Mouse (Mus musculus): Measurements from ENCODE around the gene Exoc6b. TPM values are rescaled to one million over a fixed set of nuclear protein-coding genes. Genes with fewer than 3 reads are reported as not detected.

Gene Exoc6b
- polyA plus RNA-seq, 1 experiment: 0.70 TPM

DNA sequence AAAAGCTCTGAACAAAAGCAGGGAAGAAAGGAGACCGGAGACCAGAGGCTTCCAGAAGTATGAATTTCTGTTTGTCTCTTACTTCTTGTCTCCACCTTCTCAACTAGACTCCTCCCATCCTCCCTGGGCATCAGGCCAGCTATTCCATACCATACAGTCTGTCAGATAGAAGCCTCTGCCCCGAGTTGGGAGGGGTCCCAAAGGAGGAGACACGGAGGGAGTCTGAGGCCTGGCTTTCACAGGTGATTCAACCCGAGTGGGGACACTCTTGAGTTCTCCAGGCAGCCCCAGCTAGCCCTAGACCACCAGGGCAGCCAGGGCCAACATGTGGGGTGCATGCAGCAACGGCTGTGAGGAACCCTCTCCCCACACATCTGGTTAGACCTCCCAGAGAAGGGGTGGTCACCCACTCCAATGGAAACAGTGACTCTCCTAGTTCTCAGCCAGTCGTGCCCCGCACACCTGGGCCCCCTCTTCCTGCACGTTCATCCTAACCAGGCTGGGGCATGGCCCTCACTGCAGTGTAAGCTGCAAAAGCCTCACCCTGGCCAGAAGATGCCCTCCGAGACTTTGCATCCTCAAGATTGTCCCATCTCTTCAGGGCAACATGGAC, 487.4 kb downstream of the Exoc6b start:
- no peak for TF ChIP-seq GATA1 (IDR thresholded peaks at IDR 0.05; ENCODE audit: low read length)

- no peak for TF ChIP-seq GATA1 (IDR thresholded peaks at IDR 0.05; ENCODE audit: low read length)
Measured at GRCm38 (mm10) chr6:84580979-84581832, 488.1 kb downstream of the Exoc6b start.

- no peak for TF ChIP-seq GATA1 (IDR thresholded peaks at IDR 0.05; ENCODE audit: low read length)
Measured at GRCm38 (mm10) chr6:84579508-84579907, 489.8 kb downstream of the Exoc6b start.

DNA sequence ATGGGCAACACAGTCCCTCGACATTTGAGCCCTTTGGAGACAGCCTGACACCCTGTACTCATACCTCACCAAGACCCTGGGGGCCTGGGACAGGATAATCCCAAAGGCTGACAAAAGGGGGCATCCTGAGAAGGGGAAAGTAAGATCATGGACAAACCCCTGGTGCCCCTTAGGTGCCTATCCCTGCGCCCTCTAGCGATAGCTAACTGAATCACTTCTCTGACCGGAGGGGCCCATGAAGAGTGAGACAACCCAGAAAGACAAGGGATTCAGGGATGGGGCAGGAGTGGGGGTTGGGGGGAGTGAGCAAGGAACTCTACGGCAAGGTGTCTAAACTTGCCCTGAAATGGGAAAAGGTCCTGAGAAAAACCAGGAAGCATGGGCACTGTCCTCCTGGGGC, 490.4 kb downstream of the Exoc6b start:
- TF ChIP-seq GATA1 (IDR thresholded peaks at IDR 0.05; ENCODE audit: low read length): no peak

DNA sequence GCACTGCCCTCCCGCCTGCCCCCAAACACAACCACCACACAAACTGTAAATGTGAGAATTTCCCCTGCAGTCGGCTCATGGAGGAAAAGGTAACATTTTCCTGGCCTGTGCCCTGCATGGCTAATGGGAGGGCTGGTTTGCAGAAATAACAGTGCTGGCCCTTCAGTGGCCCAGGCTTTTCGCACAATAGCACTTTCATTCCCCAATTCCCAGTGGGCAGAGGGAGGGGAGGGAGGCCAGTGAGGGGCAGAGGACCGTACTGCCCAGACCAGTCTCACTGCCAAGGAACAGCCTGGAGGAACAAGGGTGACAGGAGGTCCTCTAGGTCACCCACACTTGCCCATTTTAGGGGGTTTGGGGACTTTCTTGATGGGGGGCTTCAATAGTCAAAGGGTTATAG, 491.4 kb downstream of the Exoc6b start:
- no peak for TF ChIP-seq GATA1 (IDR thresholded peaks at IDR 0.05; ENCODE audit: low read length)

GRCm38 (mm10) chr6:84573905-84574660, 495.2 kb downstream of the Exoc6b start:
- TF ChIP-seq GATA1 (IDR thresholded peaks at IDR 0.05; ENCODE audit: low read length): no peak

GRCm38 (mm10) chr6:84570039-84570438, 499.3 kb downstream of the Exoc6b start:
- TF ChIP-seq GATA1 (IDR thresholded peaks at IDR 0.05; ENCODE audit: low read length): no peak

GRCm38 (mm10) chr6:84569590-84569989, 499.7 kb downstream of the Exoc6b start:
- no peak for TF ChIP-seq GATA1 (IDR thresholded peaks at IDR 0.05; ENCODE audit: low read length)

DNA sequence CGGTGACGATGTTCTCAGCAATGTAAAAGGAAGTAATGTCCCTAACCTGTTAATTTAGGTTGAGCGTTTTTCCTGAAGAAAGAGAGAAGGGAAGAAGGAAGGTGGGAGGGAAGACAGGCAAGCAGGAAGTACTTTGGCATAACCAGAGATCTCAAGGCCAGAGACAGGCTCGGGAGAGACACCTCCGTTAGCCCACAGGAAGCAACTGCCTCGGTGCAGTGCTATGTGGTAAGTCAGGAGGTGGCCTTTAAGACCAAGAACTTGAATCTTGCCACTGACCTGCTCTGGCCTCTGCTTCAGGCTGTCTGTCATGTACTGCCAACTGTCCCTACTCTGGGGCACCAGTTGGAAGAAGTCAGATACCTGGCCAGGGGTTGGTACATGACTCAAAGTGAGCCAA, 500.4 kb downstream of the Exoc6b start:
- no peak for TF ChIP-seq GATA1 (IDR thresholded peaks at IDR 0.05; ENCODE audit: low read length)

Other genes starting within 250 kb of the Exoc6b start
- 53.8 and 59.8 TPM in 2 replicates for gene Spr, start 68.3 kb upstream of the Exoc6b start, polyA plus RNA-seq (2012)
- not detected in 2 replicates for gene Emx1, start 117.9 kb upstream of the Exoc6b start, polyA plus RNA-seq (2012)

Data from G1E-ER4 (cell line).